Mouse (Mus musculus) embryonic stem cell, embryonic (primary cell): ENCODE data around the gene Grk2.

Experiments used
- CTCF ChIA-PET, 4 experiments: fragments of 300-600 bp in 2 of 4; fragments of 350-600 bp in 2 of 4; sonication (Branson Sonifier 250); formaldehyde crosslinking; loops; one replicate each; lab custom pipeline; 2022; ENCODE audit warnings: inconsistent platforms in 2 of 4; lab: Charles Lee
- POLR2A ChIA-PET, 4 experiments: fragments of 300-600 bp in 2 of 4; fragments of 350-600 bp in 2 of 4; sonication (Branson Sonifier 250); formaldehyde crosslinking; loops; one replicate each; lab custom pipeline; 2022; ENCODE audit warnings: antibody characterized with exemption in 4 of 4, inconsistent platforms in 1 of 4; lab: Charles Lee

Gene Grk2

GRCm38 (mm10) chr19:4298322-4299121 lies 7.5 kb downstream of the Grk2 start:
- ChIA-PET POLR2A (interaction anchor here in 2 of 4 experiments (1.0 to 6.7 kb wide), 10 partner anchors 10 to 44 kb away, joined by 3 to 32 read pairs (median 4); partner anchors contain the start of genes Ankrd13d (in 1 of the 2) and Ssh3 (in 1 of the 2)), CTCF (interaction anchor here in 3 of 4 experiments (0.7 to 2.3 kb wide), 9 partner anchors 15 to 44 kb away, joined by 3 to 17 read pairs (median 4); partner anchors contain the start of gene Ankrd13d (in 3 of the 3))

GRCm38 (mm10) chr19:4297851-4298250 lies 8.2 kb downstream of the Grk2 start:
- POLR2A ChIA-PET: interaction anchor here in 3 of 4 experiments (0.6 to 6.7 kb wide), 8 partner anchors 8 to 105 kb away, joined by 3 to 32 read pairs (median 4); partner anchors contain the start of genes Ankrd13d (in 1 of the 3), Grk2 (in 1 of the 3) and Ssh3 (in 1 of the 3)
- CTCF ChIA-PET: interaction anchor here in 3 of 4 experiments (0.6 to 2.5 kb wide), 9 partner anchors 15 to 998 kb away, joined by 3 to 17 read pairs (median 4); partner anchors contain the start of genes Ankrd13d (in 3 of the 3) and Sf3b2 (in 1 of the 3)

- CTCF ChIA-PET: interaction anchor here in 2 of 4 experiments (0.7 to 2.5 kb wide), 3 partner anchors 13 to 121 kb away, joined by 3 to 17 read pairs (median 12); partner anchors contain the start of gene Ankrd13d (in 2 of the 2)
- POLR2A ChIA-PET: interaction anchor here in 2 of 4 experiments (0.7 to 1.9 kb wide), 5 partner anchors 8 to 34 kb away, joined by 3 to 6 read pairs (median 4); partner anchors contain the start of genes Grk2 (in 1 of the 2) and Ssh3 (in 1 of the 2)
These were observed 9.4 kb downstream of the Grk2 start for GRCm38 (mm10) chr19:4296611-4297010.

GRCm38 (mm10) chr19:4295391-4295790 lies 10.6 kb downstream of the Grk2 start:
- POLR2A ChIA-PET: interaction anchor here (0.7 to 2.5 kb wide), 8 partner anchors 10 to 1001 kb away, joined by 3 to 18 read pairs (median 4); partner anchors contain the start of genes Ankrd13d (in 2 of the 4), Grk2 (in 2 of the 4) and Ndufv1 (in 1 of the 4)
- CTCF ChIA-PET: interaction anchor here in 2 of 4 experiments (2.5 to 3.0 kb wide), 2 partner anchors 12 to 13 kb away, joined by 12 to 28 read pairs; partner anchors contain the start of gene Ankrd13d (in 2 of the 2)

- CTCF ChIA-PET: interaction anchor here in 3 of 4 experiments (0.7 to 3.0 kb wide), 10 partner anchors 11 to 209 kb away, joined by 3 to 28 read pairs (median 3); partner anchors contain the start of genes Ankrd13d (in 2 of the 3) and Grk2 (in 1 of the 3)
- POLR2A ChIA-PET: interaction anchor here (0.6 to 3.6 kb wide), 26 partner anchors 9 to 1002 kb away, joined by 3 to 18 read pairs (median 4); partner anchors contain the start of genes Ankrd13d (in 3 of the 4), Grk2 (in 3 of the 4), Ssh3 (in 2 of the 4) and Aip (in 1 of the 4)
These were observed 11.5 kb downstream of the Grk2 start for GRCm38 (mm10) chr19:4294381-4295097.

GRCm38 (mm10) chr19:4291161-4291560 lies 14.9 kb downstream of the Grk2 start:
- ChIA-PET CTCF (interaction anchor here in 2 of 4 experiments (0.5 to 1.7 kb wide), 4 partner anchors 8 to 712 kb away, joined by 4 to 7 read pairs (median 5); partner anchors contain the start of gene Ankrd13d (in 1 of the 2)), POLR2A (interaction anchor here in 2 of 4 experiments (1.0 to 3.6 kb wide), 5 partner anchors 8 to 84 kb away, joined by 3 to 17 read pairs (median 4); partner anchors contain the start of gene Ankrd13d (in 2 of the 2))

- ChIA-PET POLR2A (interaction anchor here in 2 of 4 experiments (0.9 to 1.5 kb wide), 6 partner anchors 7 to 83 kb away, joined by 3 to 5 read pairs (median 3); partner anchors contain the start of gene Ankrd13d (in 1 of the 2)), CTCF (interaction anchor here in 2 of 4 experiments (0.5 to 1.7 kb wide), 3 partner anchors 7 to 713 kb away, joined by 4 to 7 read pairs (median 5); partner anchors contain the start of gene Ankrd13d (in 1 of the 2))
These were observed 15.3 kb downstream of the Grk2 start for GRCm38 (mm10) chr19:4290749-4291148.

GRCm38 (mm10) chr19:4283653-4284052 lies 22.4 kb downstream of the Grk2 start:
- CTCF ChIA-PET: interaction anchor here (0.6 to 2.9 kb wide), 61 partner anchors 8 to 1204 kb away, joined by 3 to 33 read pairs (median 4); partner anchors contain the start of genes Ssh3 (in 3 of the 4), Grk2 (in 2 of the 4), AC124502.3 (in 1 of the 4) and Aip (in 1 of the 4)
- POLR2A ChIA-PET: interaction anchor here in 3 of 4 experiments (0.6 to 4.3 kb wide), 55 partner anchors 8 to 1638 kb away, joined by 3 to 32 read pairs (median 4); partner anchors contain the start of genes Ssh3 (in 3 of the 3), Aip (in 2 of the 3), Cdk2ap2 (in 2 of the 3) and Grk2 (in 2 of the 3)

GRCm38 (mm10) chr19:4282898-4283553 lies 23.0 kb downstream of the Grk2 start, which contains the start of gene Ankrd13d:
Ankrd13d (minus strand) TSS chr19:4283137.
- ChIA-PET POLR2A (interaction anchor here (0.5 to 4.3 kb wide), 65 partner anchors 9 to 1638 kb away, joined by 3 to 32 read pairs (median 4); partner anchors contain the start of genes Grk2 (in 3 of the 4), Ssh3 (in 3 of the 4), Aip (in 2 of the 4) and Cdk2ap2 (in 2 of the 4)), CTCF (interaction anchor here (0.5 to 2.9 kb wide), 72 partner anchors 9 to 1205 kb away, joined by 3 to 33 read pairs (median 4); partner anchors contain the start of genes Ssh3 (in 3 of the 4), Grk2 (in 2 of the 4), Ndufv1 (in 2 of the 4) and Pold4 (in 2 of the 4))

- ChIA-PET CTCF (interaction anchor here (0.5 to 1.7 kb wide), 8 partner anchors 10 to 88 kb away, joined by 3 to 6 read pairs (median 3); partner anchors contain the start of genes Rad9a (in 1 of the 4) and Ssh3 (in 1 of the 4)), POLR2A (interaction anchor here in 2 of 4 experiments (0.5 to 4.3 kb wide), 10 partner anchors 8 to 238 kb away, joined by 3 to 26 read pairs (median 3); partner anchors contain the start of genes Gstp2 (in 1 of the 2), Rps6kb2 (in 1 of the 2) and Ssh3 (in 1 of the 2))
These were observed 25.6 kb downstream of the Grk2 start for GRCm38 (mm10) chr19:4280425-4280824.

GRCm38 (mm10) chr19:4279487-4279886 lies 26.5 kb downstream of the Grk2 start:
- ChIA-PET POLR2A (interaction anchor here in 1 of 4 experiments (0.7 kb wide), 1 partner anchor 1452 kb away, joined by 3 read pairs; no protein-coding TSS in a partner anchor), CTCF (interaction anchor here in 1 of 4 experiments (0.6 to 1.7 kb wide), 4 partner anchors 11 to 302 kb away, joined by 3 to 6 read pairs (median 3); partner anchors contain the start of gene Ssh3)

- ChIA-PET CTCF (interaction anchor here in 1 of 4 experiments (1.2 to 5.6 kb wide), 2 partner anchors 12 to 13 kb away, joined by 3 to 33 read pairs; partner anchors contain the start of gene Ankrd13d), POLR2A (interaction anchor here in 2 of 4 experiments (0.7 to 3.2 kb wide), 6 partner anchors 11 to 114 kb away, joined by 3 to 26 read pairs (median 4); partner anchors contain the start of genes Ankrd13d (in 2 of the 2) and Rad9a (in 1 of the 2))
These were observed 35.0 kb downstream of the Grk2 start for GRCm38 (mm10) chr19:4270972-4271371.

- ChIA-PET CTCF (interaction anchor here in 2 of 4 experiments (1.0 to 5.6 kb wide), 2 partner anchors 10 to 13 kb away, joined by 3 to 33 read pairs; partner anchors contain the start of gene Ankrd13d (in 1 of the 2)), POLR2A (interaction anchor here in 2 of 4 experiments (1.1 to 3.2 kb wide), 7 partner anchors 12 to 171 kb away, joined by 3 to 26 read pairs (median 4); partner anchors contain the start of gene Ankrd13d (in 2 of the 2))
These were observed 35.8 kb downstream of the Grk2 start for GRCm38 (mm10) chr19:4270187-4270586.

GRCm38 (mm10) chr19:4268566-4269361 lies 37.3 kb downstream of the Grk2 start, which contains the start of gene Ssh3:
Ssh3 (minus strand) TSS chr19:4269180.
- POLR2A ChIA-PET: interaction anchor here in 3 of 4 experiments (0.6 to 3.2 kb wide), 29 partner anchors 10 to 282 kb away, joined by 3 to 26 read pairs (median 4); partner anchors contain the start of genes Ankrd13d (in 3 of the 3), Acy3 (in 1 of the 3) and Rad9a (in 1 of the 3)
- CTCF ChIA-PET: interaction anchor here (0.5 to 5.6 kb wide), 19 partner anchors 8 to 256 kb away, joined by 3 to 33 read pairs (median 4); partner anchors contain the start of genes Ankrd13d (in 4 of the 4), Grk2 (in 1 of the 4) and Ndufv1 (in 1 of the 4)
